In genomic region chr7:4164090-4164910, GRCm38 (mm10) we compare ENCODE assay signal across 8 mouse cellular contexts. TPM values are rescaled to one million over a fixed set of nuclear protein-coding genes. Genes with fewer than 3 reads are reported as not detected.
DNase-seq lines count a peak whose midpoint lies in the region; ATAC-seq and TF ChIP-seq lines count a peak whose summit lies in the region.

Cdc42ep5 (minus strand) TSS chr7:4164860.

- peak within 1 kb of the TSS; percentile 81 for H3K27ac ChIP-seq in kidney, adult 2 months (ENCODE audit: insufficient read depth, low read depth, low read length)
- peak within 1 kb of the TSS; percentile 89 for H3K27ac ChIP-seq in lung, embryonic 16.5 days (ENCODE audit: low read length)
- H3K27ac ChIP-seq in testis, adult 2 months (ENCODE audit: control insufficient read depth, insufficient read depth, low read depth, low read length), result peak within 1 kb of the TSS; percentile 76

- no peak for TF ChIP-seq CTCF in kidney, adult 2 months (conservative IDR thresholded peaks at IDR 0.05; ENCODE audit: insufficient read depth, insufficient read length, low read depth, low read length)
- TF ChIP-seq CTCF in testis, adult 2 months (IDR thresholded peaks at IDR 0.05; ENCODE audit: control insufficient read depth, insufficient read depth, insufficient replicate concordance, low read depth, low read length), result no peak

- intact Hi-C loops in left cerebral cortex, postnatal 25 days (cut with DNase I), result no loop called here

- WGBS in kidney, adult 2 months, result 1% methylated on average over 19 of the region's 20 CpGs
- 2% methylated on average over 19 of the region's 20 CpGs for WGBS in lung, embryonic 16.5 days

- no peaks in the 10 kb centered on the region for H3K27me3 ChIP-seq in kidney, adult 2 months (replicated peaks; ENCODE audit: control insufficient read depth, insufficient read depth, low read length)
- no peaks in the 10 kb centered on the region for H3K27me3 ChIP-seq in lung, embryonic 16.5 days (ENCODE audit: control insufficient read depth, insufficient read depth, low read depth, low read length)
- no peaks in the 10 kb centered on the region for H3K27me3 ChIP-seq in testis, adult 2 months (ENCODE audit: control insufficient read depth, insufficient read depth, low read length)

- peak; percentile 96 for ATAC-seq in lung, embryonic 16.5 days (ENCODE audit: low read depth)

- no peak for TF ChIP-seq POLR2A in kidney, adult 2 months (IDR thresholded peaks at IDR 0.05; ENCODE audit: low read depth, low read length)
- no peak; the same call in 1 of the 2 replicates for TF ChIP-seq POLR2A in testis, adult 2 months (IDR thresholded peaks at IDR 0.05; ENCODE audit: control insufficient read depth, low read depth, low read length)

- DNase-seq in Muller cell, postnatal 12 days (ENCODE audit: inconsistent ontology term), result peak; percentile 76
- DNase-seq in embryo, embryonic 10.5 days (ENCODE audit: low spot score), result peak; percentile 80
- peak; percentile 71 to 79 for DNase-seq in heart, adult 18-20 months
- peak; percentile 74 for DNase-seq in kidney, adult 2 months
- DNase-seq in cerebellum, postnatal 36 days, result no peak
- DNase-seq in left cerebral cortex, postnatal 25 days (ENCODE audit: low spot score in 2 of 2), result no peak

- peaks cover 11% of the 10 kb centered on the region for H3K4me1 ChIP-seq in kidney, adult 2 months (ENCODE audit: control insufficient read depth, insufficient read depth, low read length)
- H3K4me1 ChIP-seq in lung, embryonic 16.5 days (replicated peaks; ENCODE audit: control insufficient read depth, insufficient read depth, low read length), result peaks cover 16% of the 10 kb centered on the region
- H3K4me1 ChIP-seq in testis, adult 2 months (ENCODE audit: control insufficient read depth, insufficient read depth, low read length), result peaks cover 16% of the 10 kb centered on the region

- H3K4me2 ChIP-seq in lung, embryonic 16.5 days (ENCODE audit: low read depth, low read length), result peak within 1 kb of the TSS; percentile 78

- H3K4me3 ChIP-seq in kidney, adult 2 months (ENCODE audit: insufficient read depth, low read depth, low read length), result peak within 1 kb of the TSS; percentile 62
- H3K4me3 ChIP-seq in lung, embryonic 16.5 days (ENCODE audit: low read length), result peak within 1 kb of the TSS; percentile 64
- peak within 1 kb of the TSS; percentile 82 for H3K4me3 ChIP-seq in testis, adult 2 months (ENCODE audit: control insufficient read depth, low read depth, low read length)

- no peaks in the 10 kb centered on the region for H3K9me3 ChIP-seq in lung, embryonic 16.5 days (ENCODE audit: control insufficient read depth, low read length)

- no peaks in the 10 kb centered on the region for H3K36me3 ChIP-seq in kidney, adult 2 months (ENCODE audit: control insufficient read depth, insufficient read depth, low read length)
- H3K36me3 ChIP-seq in lung, embryonic 16.5 days (ENCODE audit: control insufficient read depth, insufficient read depth, low read length), result no peaks in the 10 kb centered on the region
- H3K36me3 ChIP-seq in testis, adult 2 months (ENCODE audit: control insufficient read depth, insufficient read depth, low read length), result no peaks in the 10 kb centered on the region

- H3K9ac ChIP-seq in lung, embryonic 16.5 days (ENCODE audit: low read length), result peak within 1 kb of the TSS; percentile 70

RNA-seq across cellular contexts. Expression of gene Cdc42ep5, which starts in this region (rescaled TPM):
- 1 to 10 TPM; 4.1 to 4.6 TPM for total RNA-seq in heart, adult 18-20 months (2021)
- polyA plus RNA-seq in kidney, adult 2 months (2012; rRNA removed), result 23.5 and 32.1 TPM in 2 replicates
- 46.2 and 49.2 TPM in 2 replicates for polyA plus RNA-seq in lung, embryonic 16.5 days (2015; fragmentation: Nextera tagmentation; extraction: Ambion mirVana)
- 17.9 and 19.2 TPM in 2 replicates for polyA plus RNA-seq in testis, adult 2 months (2012; rRNA removed)
- total RNA-seq in left cerebral cortex, postnatal 25 days (2021), result 1 to 10 TPM; 1.4 to 1.9 TPM

Comparison
In these comparisons a context has a peak if more than half of its experiments do, and no peak if none do; other contexts are left out.
1. DNase-seq: peak in Muller cell, postnatal 12 days (single experiment), embryo, embryonic 10.5 days (single experiment), heart, adult 18-20 months (2 of 2) and kidney, adult 2 months (single experiment); none in cerebellum, postnatal 36 days (0 of 2) and left cerebral cortex, postnatal 25 days (0 of 2).
2. Peak in every context shown above with its lines, with median percentiles within 50 percentile points of each other: H3K27ac ChIP-seq and H3K4me3 ChIP-seq.